Mouse (Mus musculus) MEL (cell line): ENCODE data around the gene Grifin. TPM values are rescaled to one million over a fixed set of nuclear protein-coding genes. Genes with fewer than 3 reads are reported as not detected.

Experiments used
- DNase-seq: peaks from one replicate; pipeline ENCODE4 v3.0.0; 2011; ENCODE audit warnings: low read depth, low spot score
- H3K27ac ChIP-seq: 2 replicates; pipeline ENCODE4 v1.5.1; 2012; ENCODE audit warnings: low read depth, mild to moderate bottlenecking, control low read depth, low read length, moderate library complexity; ENCODE audit not compliant: control insufficient read depth
- H3K27me3 ChIP-seq, 2 experiments: fragments of 150-350 bp in 1 of 2; sonication (generic) in 1 of 2; 2 replicates each; pipeline ENCODE4 v1.6.1; 2012; ENCODE audit warnings: low read length in 2 of 2, mild to moderate bottlenecking in 2 of 2, improper control_type of control experiment in 1 of 2, moderate library complexity in 1 of 2; ENCODE audit not compliant: insufficient read depth in 2 of 2, control insufficient read depth in 1 of 2
- H3K36me3 ChIP-seq, 2 experiments: 2 replicates each; pipeline ENCODE4 v1.6.1; 2012 to 2014; ENCODE audit warnings: low read length in 2 of 2, improper control_type of control experiment in 1 of 2, inconsistent platforms in 1 of 2, mild to moderate bottlenecking in 1 of 2; ENCODE audit not compliant: insufficient read depth in 2 of 2, control insufficient read depth in 1 of 2
- H3K4me1 ChIP-seq, 2 experiments: fragments of 150-350 bp in 1 of 2; sonication (generic) in 1 of 2; 2 replicates each; pipeline ENCODE4 v1.6.1; 2012; ENCODE audit warnings: low read length in 2 of 2, improper control_type of control experiment in 1 of 2, mild to moderate bottlenecking in 1 of 2; ENCODE audit not compliant: insufficient read depth in 2 of 2, control insufficient read depth in 1 of 2
- H3K4me3 ChIP-seq, 2 experiments: fragments of 150-350 bp in 1 of 2; sonication (generic) in 1 of 2; 2 replicates each; pipeline ENCODE4 v1.5.1; 2012; ENCODE audit warnings: low read depth in 2 of 2, low read length in 2 of 2, mild to moderate bottlenecking in 2 of 2, moderate library complexity in 2 of 2, control low read depth in 1 of 2, improper control_type of control experiment in 1 of 2; ENCODE audit not compliant: control insufficient read depth in 1 of 2, insufficient read depth in 1 of 2
- H3K79me2 ChIP-seq: 2 replicates; pipeline ENCODE4 v1.6.1; 2012; ENCODE audit warnings: mild to moderate bottlenecking, low read length, moderate library complexity; ENCODE audit not compliant: control insufficient read depth, poor library complexity, insufficient read depth
- H3K9ac ChIP-seq: 2 replicates; pipeline ENCODE4 v1.6.1; 2012; ENCODE audit warnings: low read depth, mild to moderate bottlenecking, control low read depth, low read length, moderate library complexity; ENCODE audit not compliant: control insufficient read depth, poor library complexity, severe bottlenecking
- H3K9me3 ChIP-seq: fragments of 150-350 bp; sonication (generic); replicated peaks from 2 replicates; pipeline ENCODE4 v1.6.1; 2012; ENCODE audit warnings: mild to moderate bottlenecking, low read length, improper control_type of control experiment, moderate library complexity; ENCODE audit not compliant: insufficient read depth
- CHD1 ChIP-seq: IDR thresholded peaks from 2 replicates; pipeline ENCODE4 v1.6.1; 2012; ENCODE audit warnings: low read depth, mild to moderate bottlenecking, inconsistent platforms, low read length, improper control_type of control experiment
- ELF1 ChIP-seq: IDR thresholded peaks from 2 replicates; pipeline ENCODE4 v1.6.1; 2014; ENCODE audit warnings: low read depth, mild to moderate bottlenecking, inconsistent platforms, low read length, improper control_type of control experiment, moderate library complexity
- EP300 ChIP-seq, 2 experiments: IDR thresholded peaks; 2 replicates each; pipeline ENCODE4 v1.6.1; 2011; ENCODE audit warnings: improper control_type of control experiment in 2 of 2, low read length in 2 of 2, low read depth in 1 of 2, mild to moderate bottlenecking in 1 of 2
- HCFC1 ChIP-seq: IDR thresholded peaks from 2 replicates; pipeline ENCODE4 v1.6.1; 2012; ENCODE audit warnings: low read depth, mild to moderate bottlenecking, inconsistent platforms, low read length, improper control_type of control experiment, moderate library complexity
- KAT2A ChIP-seq: conservative IDR thresholded peaks from 2 replicates; pipeline ENCODE4 v1.6.1; 2012; ENCODE audit warnings: low read depth, low read length, improper control_type of control experiment, inconsistent platforms
- MAZ ChIP-seq: IDR thresholded peaks from 2 replicates; pipeline ENCODE4 v1.6.1; 2012; ENCODE audit warnings: low read depth, mild to moderate bottlenecking, inconsistent platforms, low read length, improper control_type of control experiment
- MXI1 ChIP-seq: IDR thresholded peaks from 2 replicates; pipeline ENCODE4 v1.6.1; 2011; ENCODE audit warnings: mild to moderate bottlenecking, low read depth, low read length, improper control_type of control experiment
- NRF1 ChIP-seq: IDR thresholded peaks from 2 replicates; pipeline ENCODE4 v1.6.1; 2014; ENCODE audit warnings: low read depth, mild to moderate bottlenecking, inconsistent platforms, low read length, improper control_type of control experiment, moderate library complexity; ENCODE audit not compliant: poor library complexity, insufficient read depth, severe bottlenecking
- POLR2AphosphoS2 ChIP-seq: IDR thresholded peaks from 2 replicates; pipeline ENCODE4 v1.6.1; 2011; ENCODE audit warnings: low read length, improper control_type of control experiment
- POLR2AphosphoS5 ChIP-seq: IDR thresholded peaks from 2 replicates; pipeline ENCODE4 v1.6.1; 2012; ENCODE audit warnings: low read depth, borderline replicate concordance, mild to moderate bottlenecking, inconsistent platforms, low read length, moderate library complexity, mixed read lengths
- RAD21 ChIP-seq: IDR thresholded peaks from 2 replicates; pipeline ENCODE4 v1.6.1; 2011; ENCODE audit warnings: mild to moderate bottlenecking, low read depth, low read length, improper control_type of control experiment
- SIN3A ChIP-seq: IDR thresholded peaks from 2 replicates; pipeline ENCODE4 v1.6.1; 2012; ENCODE audit warnings: low read length, improper control_type of control experiment, inconsistent platforms
- SMC3 ChIP-seq: IDR thresholded peaks from 2 replicates; pipeline ENCODE4 v1.6.1; 2011; ENCODE audit warnings: low read depth, low read length, improper control_type of control experiment
- TAL1 ChIP-seq: IDR thresholded peaks from 2 replicates; pipeline ENCODE4 v1.6.1; 2012; ENCODE audit warnings: mild to moderate bottlenecking, inconsistent platforms, low read length, moderate library complexity, mixed read lengths
- TBP ChIP-seq: IDR thresholded peaks from 2 replicates; pipeline ENCODE4 v1.8.0; 2011; ENCODE audit warnings: low read depth, low read length, improper control_type of control experiment
- USF2 ChIP-seq, 2 experiments: IDR thresholded peaks; 2 replicates each; pipeline ENCODE4 v1.6.1; 2011 to 2012; ENCODE audit warnings: improper control_type of control experiment in 2 of 2, low read length in 2 of 2, borderline replicate concordance in 1 of 2, inconsistent platforms in 1 of 2, low read depth in 1 of 2, mild to moderate bottlenecking in 1 of 2; ENCODE audit not compliant: insufficient read depth in 1 of 2
- ZKSCAN1 ChIP-seq: IDR thresholded peaks from 2 replicates; pipeline ENCODE4 v1.6.1; 2012; ENCODE audit warnings: low read depth, mild to moderate bottlenecking, inconsistent platforms, low read length, improper control_type of control experiment, moderate library complexity
- ZMIZ1 ChIP-seq: IDR thresholded peaks from 2 replicates; pipeline ENCODE4 v1.6.1; 2012; ENCODE audit warnings: low read depth, mild to moderate bottlenecking, inconsistent platforms, low read length, improper control_type of control experiment, moderate library complexity
- ZNF384 ChIP-seq: IDR thresholded peaks from 2 replicates; pipeline ENCODE4 v1.6.1; 2012; ENCODE audit warnings: low read depth, mild to moderate bottlenecking, inconsistent platforms, low read length, improper control_type of control experiment
- polyA plus RNA-seq, 2 experiments: library from polyadenylated mRNA; stranded (reverse) in 1 of 2; unstranded in 1 of 2; fragments of >175 nt in 1 of 2; fragments of >200 nt in 1 of 2; gene quantifications; 2 replicates each; pipeline versions ENCODE4 v1.2.1 to v1.2.4; 2012; ENCODE audit warnings: low replicate concordance in 2 of 2, low read depth in 1 of 2; ENCODE audit not compliant: insufficient read length in 2 of 2, insufficient read depth in 1 of 2, missing spikeins in 1 of 2
- total RNA-seq: library from RNA; depleted of rRNA; stranded (reverse); fragments of 300-350 nt; gene quantifications from 2 replicates; pipeline ENCODE4 v1.2.3, GENCODE M21; 2012

Gene Grifin
- total and polyA plus RNA-seq, 3 experiments, result 0.32 TPM; not detected in 2

DNA sequence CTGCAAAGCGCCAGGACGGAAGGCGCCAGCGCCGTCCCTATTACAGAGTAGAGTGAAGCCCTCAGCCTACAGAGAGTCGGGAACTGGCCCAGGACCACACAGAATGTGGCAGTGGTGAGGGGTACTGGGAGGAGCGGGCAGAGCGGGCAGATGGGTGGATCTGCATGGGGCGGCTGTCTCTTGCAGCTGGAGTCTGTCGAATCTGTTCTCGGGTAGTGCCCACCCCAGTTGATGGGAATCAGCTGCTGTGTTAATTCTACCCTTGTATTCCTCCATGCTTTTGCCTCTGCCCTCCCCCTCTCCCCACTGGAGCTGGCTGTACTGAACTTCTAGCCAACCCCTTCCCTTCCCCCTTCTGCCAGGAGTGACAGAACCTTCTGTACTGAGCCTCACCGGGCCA is 36.8 kb upstream of the Grifin start:
- no peak for DNase-seq
- Histone ChIP-seq H3K9ac (no peak overlapping the region), H3K9me3 (no peaks in the 10 kb centered on the region), H3K36me3 (no peaks in the 10 kb centered on the region), H3K4me1 (peaks cover 0 to 7% of the 10 kb centered on the region in 2 experiments; a peak in 3 of 4 replicates), H3K27ac (no peak overlapping the region), H3K79me2 (no peaks in the 10 kb centered on the region), H3K4me3 (no peak overlapping the region), H3K27me3 (peaks cover 3 to 5% of the 10 kb centered on the region in 2 experiments; a peak in 3 of 4 replicates)
- no peak for TF ChIP-seq SIN3A
- no peak for TF ChIP-seq RAD21
- TF ChIP-seq HCFC1, result no peak
- no peak for TF ChIP-seq TBP
- no peak for TF ChIP-seq USF2 (IDR thresholded peaks at IDR 0.05; ENCODE audit: borderline replicate concordance in 1 of 2, insufficient read depth in 1 of 2, low read depth in 1 of 2, low read length in 2 of 2)
- TF ChIP-seq KAT2A, result no peak
- no peak for TF ChIP-seq NRF1
- no peak for TF ChIP-seq EP300 (IDR thresholded peaks at IDR 0.05; ENCODE audit: low read depth in 1 of 2, low read length in 2 of 2)
- no peak for TF ChIP-seq ELF1
- no peak for TF ChIP-seq ZKSCAN1
- TF ChIP-seq SMC3, result no peak
- no peak for TF ChIP-seq TAL1

DNA sequence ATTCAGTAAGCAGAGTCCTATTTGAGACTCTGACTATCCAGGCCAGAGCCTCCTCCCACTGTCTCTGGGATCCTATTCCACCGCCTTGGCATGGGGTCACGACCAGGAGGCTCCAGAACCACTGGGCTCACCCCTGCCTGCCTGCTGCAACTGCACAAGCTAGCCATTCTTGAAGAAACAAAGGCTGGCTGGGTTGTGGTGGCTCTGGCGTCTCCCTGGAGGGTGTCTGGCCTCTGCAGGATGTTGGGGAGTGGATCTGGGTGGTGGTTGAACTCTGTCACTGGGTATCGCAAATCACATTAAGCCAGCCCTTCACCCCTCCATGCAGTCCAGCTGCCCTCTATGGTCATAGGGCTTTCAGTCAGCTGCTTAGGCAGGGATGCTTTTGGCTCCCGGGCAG is 35.1 kb upstream of the Grifin start:
- Histone ChIP-seq H3K4me1 (peaks cover 4 to 17% of the 10 kb centered on the region in 2 experiments), H3K79me2 (no peaks in the 10 kb centered on the region), H3K4me3 (no peak overlapping the region), H3K9ac (no peak overlapping the region), H3K9me3 (no peaks in the 10 kb centered on the region), H3K27me3 (peaks cover 3 to 5% of the 10 kb centered on the region in 2 experiments; a peak in 3 of 4 replicates), H3K36me3 (no peaks in the 10 kb centered on the region; a peak in 1 of 4 replicates), H3K27ac (no peak overlapping the region)
- DNase-seq, result no peak
- TF ChIP-seq MAZ (no peak), POLR2AphosphoS5 (no peak), RAD21 (no peak), ZNF384 (no peak), USF2 (IDR thresholded peaks at IDR 0.05; ENCODE audit: borderline replicate concordance in 1 of 2, insufficient read depth in 1 of 2, low read depth in 1 of 2, low read length in 2 of 2) (no peak), EP300 (IDR thresholded peaks at IDR 0.05; ENCODE audit: low read depth in 1 of 2, low read length in 2 of 2) (no peak), TBP (no peak), MXI1 (no peak), SMC3 (no peak), ZMIZ1 (no peak), CHD1 (no peak), POLR2AphosphoS2 (no peak)
